Mouse (Mus musculus) leukemia stem cell, adult 10-12 weeks (primary cell): ENCODE measurements around the gene Irs2. TPM values are rescaled to one million over a fixed set of nuclear protein-coding genes. Genes with fewer than 3 reads are reported as not detected.

ENCODE experiments used
- polyA plus RNA-seq: library from polyadenylated mRNA; stranded (reverse); fragments of >175 nt; gene quantifications from 2 replicates; pipeline ENCODE4 v1.2.3, GENCODE M21; 2012; ENCODE audit warnings: low replicate concordance

Gene Irs2
- 74.6 and 79.8 TPM in 2 replicates for polyA plus RNA-seq

GRCm38 (mm10) chr8:11008379-11008775 is at the start of gene Irs2:
Irs2 (minus strand) TSS chr8:11008458.

